Mouse (Mus musculus) hindbrain, embryonic 16.5 days (tissue): ENCODE data around the gene Kntc1. TPM values are rescaled to one million over a fixed set of nuclear protein-coding genes. Genes with fewer than 3 reads are reported as not detected.

ENCODE experiments used
- ATAC-seq: fragments of 200-750 bp; cut with Nextera tagmentation; 2 replicates; pipeline ENCODE4 v1.8.0; 2017; ENCODE audit warnings: moderate TSS enrichment, moderate library complexity
- H3K27ac ChIP-seq: fragments of 300-500 bp; sonication (generic); 2 replicates; pipeline ENCODE4 v1.5.1; 2014; ENCODE audit warnings: low read depth, mild to moderate bottlenecking, control low read depth, low read length, moderate library complexity
- H3K27me3 ChIP-seq: fragments of 300-500 bp; sonication (generic); replicated peaks from 2 replicates; pipeline ENCODE4 v1.6.1; 2014; ENCODE audit warnings: low read length; ENCODE audit not compliant: control insufficient read depth, insufficient read depth
- H3K36me3 ChIP-seq: fragments of 300-500 bp; sonication (generic); 2 replicates; pipeline ENCODE4 v1.6.1; 2014; ENCODE audit warnings: mild to moderate bottlenecking, low read length, moderate library complexity, mixed read lengths; ENCODE audit not compliant: control insufficient read depth, insufficient read depth
- H3K4me1 ChIP-seq: fragments of 300-500 bp; sonication (generic); 2 replicates; pipeline ENCODE4 v1.6.1; 2014; ENCODE audit warnings: low read depth, low read length; ENCODE audit not compliant: control insufficient read depth, insufficient read depth
- H3K4me2 ChIP-seq: fragments of 300-500 bp; sonication (generic); 2 replicates; pipeline ENCODE4 v1.6.1; 2014; ENCODE audit warnings: mild to moderate bottlenecking, low read length, control low read depth, moderate library complexity
- H3K4me3 ChIP-seq: fragments of 300-500 bp; sonication (generic); 2 replicates; pipeline ENCODE4 v1.5.1; 2014; ENCODE audit warnings: mild to moderate bottlenecking, low read length, control low read depth, moderate library complexity
- H3K9ac ChIP-seq: fragments of 300-500 bp; sonication (generic); 2 replicates; pipeline ENCODE4 v1.6.1; 2014; ENCODE audit warnings: low read depth, mild to moderate bottlenecking, control low read depth, low read length, moderate library complexity
- H3K9me3 ChIP-seq: fragments of 300-500 bp; sonication (generic); 2 replicates; pipeline ENCODE4 v1.6.1; 2014; ENCODE audit warnings: mild to moderate bottlenecking, low read length, moderate library complexity; ENCODE audit not compliant: control insufficient read depth
- WGBS: fragments of 180-500 bp; shearing (Covaris S2); extraction: QIAGEN DNeasy Blood & Tissue Kit; methylation state at CpG from one replicate; pipeline ENCODE4 v1.1.7; 2014; 5-methylcytosine and 5-hydroxymethylcytosine counted together
- polyA plus RNA-seq: library from polyadenylated mRNA; unstranded; fragments of >200 nt; fragmentation: Nextera tagmentation; extraction: Ambion mirVana; gene quantifications from 2 replicates; pipeline ENCODE4 v1.2.1, GENCODE M21; 2015

The Kntc1 gene
- polyA plus RNA-seq, 1 experiment from 2014 or later, result 4.5 TPM

DNA sequence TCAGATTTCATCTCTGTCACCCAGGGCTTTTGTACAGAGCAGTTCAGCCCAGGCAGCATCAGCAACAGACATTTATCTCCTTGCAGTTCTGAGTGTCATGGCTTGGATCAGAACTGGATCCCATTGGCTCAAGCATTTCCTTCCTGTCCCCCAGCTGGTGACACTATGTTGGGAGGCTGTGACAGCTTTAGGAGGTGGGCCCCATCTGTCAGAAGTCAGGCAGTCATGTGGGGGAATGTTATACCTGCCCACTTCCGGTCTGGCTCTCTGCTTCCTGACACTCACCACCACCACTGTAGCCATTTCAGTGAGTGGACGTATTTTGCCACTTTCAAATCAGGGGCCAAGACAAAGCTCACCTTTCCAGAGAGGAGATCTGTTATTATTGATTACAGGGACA, 101.9 kb downstream of the Kntc1 start:
- Histone ChIP-seq H3K9me3 (no peaks in the 10 kb centered on the region), H3K9ac (no peak overlapping the region), H3K4me3 (no peak overlapping the region), H3K36me3 (no peaks in the 10 kb centered on the region), H3K4me2 (no peak overlapping the region), H3K4me1 (no peaks in the 10 kb centered on the region), H3K27ac (no peak overlapping the region), H3K27me3 (no peaks in the 10 kb centered on the region)
- no peak for ATAC-seq
- WGBS, result 68% methylated on average over 2 of the region's 2 CpGs

DNA sequence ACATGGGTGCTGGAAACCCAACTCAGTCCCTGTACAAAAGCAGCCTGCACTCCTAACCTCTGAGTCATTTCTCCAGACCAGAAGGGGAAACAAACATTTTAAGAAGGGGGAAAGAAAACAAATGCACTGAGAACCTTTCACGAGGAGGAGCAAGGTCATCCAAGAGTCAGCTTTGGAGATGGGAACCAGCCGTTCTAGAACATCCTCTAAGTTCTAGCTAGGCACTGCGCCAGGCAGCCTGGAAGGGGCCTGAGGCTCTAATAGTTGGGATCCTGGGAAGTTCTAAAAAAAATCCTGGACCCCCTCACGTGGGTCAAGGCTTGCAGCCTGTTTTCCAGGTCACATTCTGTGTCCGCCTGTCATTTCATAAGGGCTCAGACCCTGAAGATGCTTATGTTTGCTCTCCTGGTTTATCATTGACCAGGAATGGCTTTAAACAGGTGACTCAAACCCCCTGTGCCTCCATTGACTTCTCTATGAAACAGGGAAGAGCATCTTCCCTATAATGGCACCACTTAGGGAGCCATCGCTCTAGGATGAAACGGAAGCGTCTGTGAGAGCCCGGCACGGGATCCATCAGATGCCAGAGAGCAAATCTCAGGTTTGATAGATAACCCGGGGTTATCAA, 104.5 kb downstream of the Kntc1 start:
- no peak for ATAC-seq
- Histone ChIP-seq H3K27ac (no peak overlapping the region), H3K4me1 (no peaks in the 10 kb centered on the region), H3K36me3 (no peaks in the 10 kb centered on the region), H3K4me3 (no peak overlapping the region), H3K9me3 (no peaks in the 10 kb centered on the region), H3K9ac (no peak overlapping the region), H3K27me3 (no peaks in the 10 kb centered on the region), H3K4me2 (no peak overlapping the region)
- 90% methylated on average over 11 of the region's 11 CpGs for WGBS

DNA sequence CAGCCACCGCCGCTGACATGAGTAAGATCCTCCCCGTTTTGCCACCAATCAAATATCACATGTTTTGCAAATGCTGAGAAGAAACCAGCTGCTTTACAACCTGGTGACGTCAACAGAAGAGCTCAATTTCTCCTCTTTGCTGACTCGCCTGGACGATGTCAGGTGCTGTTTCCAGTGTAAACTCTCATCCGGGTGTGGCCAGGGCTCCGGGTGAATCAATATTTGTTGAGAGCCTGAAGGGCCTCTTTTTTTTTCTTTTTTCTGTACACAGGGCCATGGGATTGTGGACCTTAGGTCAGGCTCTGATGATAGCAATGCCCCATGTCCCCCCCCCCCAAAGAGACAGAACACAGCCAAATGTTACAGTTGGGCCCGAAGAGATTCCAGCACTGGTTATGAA, 105.0 kb downstream of the Kntc1 start:
- Histone ChIP-seq H3K4me1 (no peaks in the 10 kb centered on the region), H3K27me3 (no peaks in the 10 kb centered on the region), H3K4me2 (no peak overlapping the region), H3K4me3 (no peak overlapping the region), H3K9me3 (no peaks in the 10 kb centered on the region), H3K27ac (no peak overlapping the region), H3K9ac (no peak overlapping the region), H3K36me3 (no peaks in the 10 kb centered on the region)
- ATAC-seq, result no peak
- WGBS, result 89% methylated on average over 9 of the region's 9 CpGs

DNA sequence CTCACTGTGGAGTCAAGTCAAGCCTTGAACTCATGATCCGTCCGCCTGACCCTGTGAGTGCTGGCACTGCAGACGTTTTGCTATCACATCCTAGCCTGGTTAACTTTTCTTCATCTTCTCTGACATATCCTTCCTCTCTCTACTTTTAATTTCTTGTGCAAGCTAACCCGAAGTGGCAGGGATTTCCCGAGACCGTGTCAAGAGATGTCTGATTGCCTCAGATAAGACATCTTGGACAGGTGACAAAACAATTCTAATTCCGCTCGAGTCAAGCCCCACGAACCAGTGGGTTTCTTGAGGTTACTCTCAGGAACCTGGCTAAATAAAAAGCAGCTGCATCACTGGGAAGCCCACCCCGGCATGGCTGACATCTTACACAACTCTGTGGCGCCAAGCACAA, 109.3 kb downstream of the Kntc1 start:
- WGBS, result 86% methylated on average over 11 of the region's 11 CpGs
- H3K27me3 ChIP-seq, result no peaks in the 10 kb centered on the region
- no peaks in the 10 kb centered on the region for H3K9me3 ChIP-seq
- no peaks in the 10 kb centered on the region for H3K36me3 ChIP-seq
- H3K4me2 ChIP-seq, result no peak overlapping the region
- H3K4me3 ChIP-seq, result no peak overlapping the region
- H3K4me1 ChIP-seq, result no peaks in the 10 kb centered on the region
- H3K27ac ChIP-seq, result no peak overlapping the region
- no peak overlapping the region for H3K9ac ChIP-seq
- ATAC-seq, result no peak

DNA sequence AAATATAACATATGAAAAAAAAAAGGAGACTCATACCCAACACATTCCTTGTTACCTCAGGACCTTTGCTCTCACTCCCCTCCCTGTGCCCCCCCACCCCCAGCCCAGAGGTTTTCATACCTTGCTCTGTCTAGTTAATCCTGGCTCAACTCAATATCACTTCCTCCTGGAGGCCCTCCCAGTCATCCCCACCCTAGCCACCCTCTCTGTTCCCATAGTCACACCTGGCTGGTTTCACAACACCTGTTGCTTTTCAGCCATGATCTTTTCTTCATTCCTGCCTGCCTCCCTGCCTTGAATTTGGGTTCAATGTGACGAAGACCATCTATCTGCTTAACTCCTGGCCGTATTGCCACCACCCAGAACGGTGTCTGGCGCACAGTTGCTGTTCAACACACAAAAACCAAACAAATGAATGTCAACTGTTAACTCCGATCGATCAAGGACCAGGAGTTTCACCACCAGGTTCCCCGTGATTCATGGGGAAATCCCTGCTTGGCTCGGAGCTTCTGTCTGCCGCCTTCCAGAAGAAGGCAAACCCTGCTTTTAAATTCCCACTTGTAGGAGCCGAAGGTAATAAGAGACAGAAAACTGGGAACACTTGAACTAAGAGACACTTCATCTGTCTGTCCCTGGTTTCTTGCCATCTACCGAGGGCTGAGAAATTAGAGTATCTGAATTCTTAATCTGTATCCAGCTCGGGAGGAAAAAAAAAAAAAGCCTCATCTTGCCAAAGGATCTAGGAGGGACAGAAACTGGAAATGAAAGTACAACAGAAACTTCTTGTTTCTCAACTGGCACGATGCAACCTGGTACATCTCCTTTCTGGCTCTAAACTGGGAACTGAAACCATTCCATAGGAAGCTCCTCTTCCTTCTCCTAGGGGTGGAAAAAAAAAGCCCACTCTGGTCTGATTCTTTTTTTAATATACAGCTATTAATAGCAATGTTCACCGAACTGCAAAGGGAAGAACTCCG, 113.1 kb downstream of the Kntc1 start:
- H3K36me3 ChIP-seq, result no peaks in the 10 kb centered on the region
- H3K27ac ChIP-seq, result no peak overlapping the region
- no peak overlapping the region for H3K9ac ChIP-seq
- no peaks in the 10 kb centered on the region for H3K27me3 ChIP-seq
- no peak overlapping the region for H3K4me2 ChIP-seq
- no peaks in the 10 kb centered on the region for H3K4me1 ChIP-seq
- no peaks in the 10 kb centered on the region for H3K9me3 ChIP-seq
- no peak overlapping the region for H3K4me3 ChIP-seq
- WGBS, result 83% methylated on average over 15 of the region's 15 CpGs
- ATAC-seq, result no peak

DNA sequence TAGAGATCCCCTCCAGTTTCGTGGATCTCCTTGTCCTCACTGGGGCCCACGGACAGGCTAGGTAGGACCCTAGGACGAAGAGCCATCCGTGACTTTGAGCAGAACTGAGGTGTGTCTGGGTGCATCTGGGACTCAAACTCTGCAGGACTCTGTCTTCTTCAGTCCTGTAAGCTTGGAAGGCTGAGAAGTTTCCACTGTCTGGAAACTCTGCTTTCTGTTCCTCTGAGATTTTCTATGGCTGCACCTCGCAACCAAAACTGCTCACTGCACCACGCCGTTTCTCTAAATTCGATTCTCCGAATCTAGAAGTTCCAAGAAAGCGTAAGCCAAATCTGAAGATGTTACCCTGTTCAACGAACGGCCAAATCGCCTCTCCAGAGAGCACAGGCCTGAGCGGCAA, 114.4 kb downstream of the Kntc1 start:
- no peak overlapping the region for H3K9ac ChIP-seq
- no peaks in the 10 kb centered on the region for H3K4me1 ChIP-seq
- no peak for ATAC-seq
- WGBS, result 92% methylated on average over 14 of the region's 14 CpGs
- no peaks in the 10 kb centered on the region for H3K27me3 ChIP-seq
- H3K4me3 ChIP-seq, result no peak overlapping the region
- H3K9me3 ChIP-seq, result no peaks in the 10 kb centered on the region
- H3K4me2 ChIP-seq, result no peak overlapping the region
- H3K36me3 ChIP-seq, result no peaks in the 10 kb centered on the region
- H3K27ac ChIP-seq, result no peak overlapping the region

DNA sequence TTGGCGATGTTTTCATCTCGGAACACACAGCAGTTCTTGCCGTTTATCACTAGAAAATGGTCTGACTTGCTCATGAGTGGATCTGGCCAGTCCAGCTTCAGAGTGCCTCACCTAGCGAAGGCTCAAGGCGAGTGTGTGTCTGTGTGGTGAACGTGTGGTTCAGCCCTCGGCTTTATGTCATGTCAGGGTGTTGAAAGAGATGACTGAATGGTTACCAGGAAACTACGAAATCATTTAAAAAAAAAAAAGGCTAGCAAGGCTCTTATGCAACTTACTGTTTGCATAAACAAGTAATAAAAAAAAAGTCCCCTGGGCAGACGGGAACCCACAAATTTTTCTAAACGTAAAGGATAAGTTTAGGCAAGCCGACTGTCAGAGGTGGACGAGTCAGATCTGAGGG, 115.8 kb downstream of the Kntc1 start, which contains the start of gene Hcar2:
TSS of gene Hcar2 (minus strand) at position 135 of the 400 bp plus-strand sequence.
- H3K9me3 ChIP-seq, result no peaks in the 10 kb centered on the region
- no peaks in the 10 kb centered on the region for H3K27me3 ChIP-seq
- ATAC-seq, result no peak
- H3K36me3 ChIP-seq, result no peaks in the 10 kb centered on the region
- WGBS, result 78% methylated on average over 12 of the region's 12 CpGs
- no peak within 1 kb of the TSS for H3K4me3 ChIP-seq
- H3K9ac ChIP-seq, result no peak within 1 kb of the TSS
- no peak within 1 kb of the TSS for H3K27ac ChIP-seq
- H3K4me2 ChIP-seq, result no peak within 1 kb of the TSS
- H3K4me1 ChIP-seq, result no peaks in the 10 kb centered on the region

DNA sequence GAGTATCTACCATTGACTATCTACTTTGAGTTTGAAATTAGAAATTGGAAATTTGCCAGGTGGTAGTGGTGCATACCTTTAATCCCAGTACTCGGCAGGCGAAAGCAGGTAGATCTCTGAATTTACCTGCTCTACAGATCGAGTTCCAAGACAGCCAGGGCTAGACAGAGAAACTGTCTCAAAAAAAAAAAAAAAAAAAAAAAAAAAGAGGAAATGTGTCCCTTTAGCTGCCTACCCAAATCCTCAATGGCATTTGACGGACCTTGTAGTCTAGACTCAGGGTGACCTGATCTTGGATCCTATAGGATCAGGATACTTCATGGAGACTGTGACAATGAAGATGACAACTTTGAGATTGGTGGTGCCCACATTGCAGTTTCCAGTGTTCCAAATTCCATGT, 116.9 kb downstream of the Kntc1 start:
- 96% methylated on average over 4 of the region's 4 CpGs for WGBS
- Histone ChIP-seq H3K4me2 (no peak overlapping the region), H3K9ac (no peak overlapping the region), H3K27me3 (no peaks in the 10 kb centered on the region), H3K4me1 (no peaks in the 10 kb centered on the region), H3K27ac (no peak overlapping the region), H3K9me3 (no peaks in the 10 kb centered on the region), H3K4me3 (no peak overlapping the region), H3K36me3 (no peaks in the 10 kb centered on the region)
- no peak for ATAC-seq

DNA sequence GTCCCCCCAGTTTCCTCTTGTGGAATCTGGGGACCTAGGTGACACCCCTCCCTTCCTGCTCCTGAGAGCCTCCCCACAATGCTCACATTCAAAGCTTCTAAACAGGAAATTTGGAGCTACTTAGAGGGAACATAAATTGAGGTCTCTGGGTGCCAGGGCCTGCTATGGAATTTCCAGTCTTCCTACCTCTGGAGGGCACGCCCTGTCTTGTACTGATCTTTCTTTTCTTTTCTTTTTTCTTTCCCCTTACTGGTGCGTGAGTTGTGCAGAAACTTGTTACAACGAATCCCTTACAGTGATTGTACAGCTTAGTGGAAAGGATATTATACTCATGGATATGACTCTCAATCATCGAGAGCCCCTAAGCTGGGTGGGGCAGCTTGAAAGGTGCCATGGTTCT, 120.1 kb downstream of the Kntc1 start:
- H3K27ac ChIP-seq, result no peak overlapping the region

More for the DNA sequence above, 120.1 kb downstream of the Kntc1 start:
- no peak overlapping the region for H3K9ac ChIP-seq
- H3K9me3 ChIP-seq, result no peaks in the 10 kb centered on the region
- H3K4me1 ChIP-seq, result no peaks in the 10 kb centered on the region
- WGBS, result 87% methylated on average over 4 of the region's 4 CpGs
- ATAC-seq, result no peak
- H3K27me3 ChIP-seq, result no peaks in the 10 kb centered on the region
- no peak overlapping the region for H3K4me3 ChIP-seq
- no peak overlapping the region for H3K4me2 ChIP-seq
- H3K36me3 ChIP-seq, result no peaks in the 10 kb centered on the region
